Mouse (Mus musculus): ENCODE measurements around the gene Bicc1.
"Not testable (repeated sequence)": the region's sequence is repeated elsewhere in the genome, so short reads cannot be mapped to it uniquely, and the experiment has no call there.

Bicc1 gene

DNA sequence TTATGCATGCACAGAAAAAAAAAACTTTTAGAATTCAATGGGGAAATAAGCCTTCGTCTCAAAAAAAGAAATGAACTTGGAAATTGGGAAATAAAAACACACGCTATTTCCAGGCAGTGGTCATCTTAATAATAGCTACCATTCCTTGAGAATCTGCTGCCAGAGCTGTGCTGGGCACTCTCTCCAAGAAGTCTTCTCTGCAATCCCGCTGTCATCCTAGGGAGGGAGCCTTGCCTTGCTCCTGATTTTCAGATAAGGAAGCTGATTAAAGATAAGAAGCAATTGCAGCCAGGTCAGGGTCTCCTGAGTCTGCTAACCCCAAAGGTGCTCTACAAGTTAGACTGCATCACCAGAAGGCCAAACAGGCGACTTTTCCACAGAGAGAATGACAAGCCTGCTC lies 161.4 kb downstream of the Bicc1 start:
- DNase-seq (ENCODE audit: low read depth, low spot score): no peak

DNA sequence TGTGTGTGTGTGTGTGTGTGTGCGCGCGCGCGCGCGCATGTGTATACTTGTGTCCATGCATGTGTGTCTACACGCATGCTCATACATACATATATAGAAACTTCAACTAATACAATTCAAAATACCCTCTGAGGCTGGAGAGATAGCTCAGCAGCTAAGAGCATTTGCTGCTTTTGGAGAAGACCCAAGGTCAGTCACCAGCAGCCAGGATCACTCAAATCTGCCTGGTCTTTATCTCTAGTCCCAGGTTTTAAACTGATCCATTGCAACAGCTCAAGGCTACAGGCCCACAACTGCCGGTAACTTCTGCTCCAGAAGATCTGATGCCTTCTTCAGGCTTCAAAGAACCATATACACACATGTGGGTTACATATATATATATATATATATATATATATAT lies 163.4 kb downstream of the Bicc1 start:
- no peak for DNase-seq (ENCODE audit: low read depth, low spot score)

GRCm38 (mm10) chr10:70994135-70994497 lies 165.4 kb downstream of the Bicc1 start:
- no peak for DNase-seq (ENCODE audit: low read depth, low spot score)

- DNase-seq (ENCODE audit: low read depth, low spot score): no peak
Observed at GRCm38 (mm10) chr10:70993497-70994134, 165.9 kb downstream of the Bicc1 start.

GRCm38 (mm10) chr10:70987396-70987795 lies 172.1 kb downstream of the Bicc1 start:
- DNase-seq (ENCODE audit: low read depth, low spot score): no peak

GRCm38 (mm10) chr10:70983036-70983670 lies 176.3 kb downstream of the Bicc1 start:
- DNase-seq (ENCODE audit: low read depth, low spot score): no peak

DNA sequence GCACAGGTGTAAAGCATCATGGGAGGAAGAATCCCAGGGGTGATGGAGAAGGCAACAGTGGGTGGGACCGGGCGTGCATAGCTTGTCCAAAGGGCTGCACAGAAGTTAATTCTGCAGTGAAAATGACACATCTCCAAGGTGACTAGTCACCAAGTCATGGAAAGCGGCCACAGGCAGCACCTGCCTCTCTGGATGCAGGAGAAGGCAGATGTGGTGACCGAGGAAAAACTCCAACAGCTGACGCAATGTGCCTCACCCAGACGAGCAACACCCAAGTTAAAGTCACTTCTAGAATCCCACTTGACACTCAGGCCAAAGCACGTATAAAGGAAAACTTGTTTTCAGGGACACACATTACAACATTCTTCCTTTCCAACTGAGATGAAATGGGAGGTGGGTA lies 177.3 kb downstream of the Bicc1 start:
- no peak for DNase-seq (ENCODE audit: low read depth, low spot score)

DNA sequence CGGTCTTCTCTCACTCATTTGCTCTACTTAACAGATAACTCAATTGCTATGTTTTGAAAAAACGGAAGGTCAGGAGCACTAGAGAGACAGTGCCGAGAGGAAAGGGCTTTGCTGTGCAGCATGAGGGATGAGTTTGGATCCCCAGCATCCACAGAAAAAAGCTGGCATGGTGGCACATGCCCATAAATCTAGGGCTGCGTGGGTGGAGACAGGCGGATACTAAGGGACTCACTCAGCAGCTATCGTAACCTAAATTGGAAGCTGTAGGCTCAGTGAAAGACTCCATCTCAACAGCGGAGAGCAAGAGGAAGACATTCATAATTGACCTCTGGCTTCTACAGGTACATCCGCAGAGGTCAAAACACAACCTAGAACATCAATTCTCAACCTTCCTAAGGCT lies 179.8 kb downstream of the Bicc1 start:
- DNase-seq (ENCODE audit: low read depth, low spot score): no peak

DNA sequence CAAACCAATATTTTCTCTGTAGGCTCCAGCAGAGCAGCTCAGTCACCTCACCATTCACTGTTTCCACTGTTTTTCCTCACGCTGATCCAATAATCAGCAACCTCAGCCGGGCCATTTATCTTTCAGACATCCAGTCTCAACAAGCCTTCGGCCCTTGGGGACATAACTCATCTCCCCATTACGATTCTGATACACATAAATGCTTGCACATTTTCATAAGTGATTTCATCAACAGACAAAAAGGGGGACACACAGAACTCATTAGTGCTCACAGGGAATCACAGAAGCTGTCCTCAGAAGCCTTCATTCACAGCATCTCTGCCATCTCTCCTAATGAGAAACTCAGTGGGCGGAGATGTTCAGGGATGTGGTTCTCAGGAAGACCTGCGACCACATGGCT lies 182.4 kb downstream of the Bicc1 start:
- no peak for DNase-seq (ENCODE audit: low read depth, low spot score)

DNA sequence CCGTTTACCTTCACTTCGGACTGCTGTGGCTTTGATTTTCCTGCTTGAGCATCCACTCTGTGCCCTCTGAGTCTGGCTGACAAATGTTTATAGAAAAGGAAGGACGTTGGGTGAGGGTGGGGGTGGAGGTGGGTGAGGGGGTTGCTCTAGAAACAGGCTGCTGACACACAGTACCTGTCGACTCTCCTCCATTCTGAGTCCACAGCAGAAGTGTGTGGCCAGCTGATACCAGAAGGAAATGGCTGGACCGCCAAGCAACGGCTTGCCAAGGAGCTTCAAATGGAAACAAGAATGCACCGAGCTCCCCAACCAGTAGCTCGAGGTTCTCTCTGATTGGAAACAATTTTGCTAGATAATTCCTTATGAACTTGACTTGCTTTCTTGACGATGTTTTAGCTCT lies 182.9 kb downstream of the Bicc1 start:
- DNase-seq (ENCODE audit: low read depth, low spot score): no peak

DNA sequence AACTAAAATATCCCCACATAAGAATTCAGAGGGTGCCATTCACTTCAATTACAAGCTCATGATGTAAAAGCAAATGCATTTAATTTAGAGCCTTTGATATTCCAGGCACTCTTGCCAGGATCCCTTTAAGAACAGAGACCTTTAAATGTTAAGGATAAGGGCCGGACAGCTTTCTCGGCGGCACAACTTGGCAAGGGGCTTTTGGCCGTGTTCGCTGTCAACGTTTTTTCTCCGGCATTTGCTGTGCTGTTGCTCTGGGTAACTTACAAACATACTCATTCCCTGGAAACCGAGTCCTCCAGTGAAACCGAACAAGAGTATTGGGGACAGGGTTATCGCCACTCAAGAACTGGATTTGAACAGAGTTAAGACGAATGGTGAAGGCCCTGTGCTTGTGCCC lies 188.3 kb downstream of the Bicc1 start:
- DNase-seq (ENCODE audit: low read depth, low spot score): no peak

- DNase-seq (ENCODE audit: low read depth, low spot score): no peak
Observed at GRCm38 (mm10) chr10:70968848-70969683, 190.4 kb downstream of the Bicc1 start.

GRCm38 (mm10) chr10:70966642-70967345 lies 192.7 kb downstream of the Bicc1 start:
- DNase-seq (ENCODE audit: low read depth, low spot score): no peak

DNA sequence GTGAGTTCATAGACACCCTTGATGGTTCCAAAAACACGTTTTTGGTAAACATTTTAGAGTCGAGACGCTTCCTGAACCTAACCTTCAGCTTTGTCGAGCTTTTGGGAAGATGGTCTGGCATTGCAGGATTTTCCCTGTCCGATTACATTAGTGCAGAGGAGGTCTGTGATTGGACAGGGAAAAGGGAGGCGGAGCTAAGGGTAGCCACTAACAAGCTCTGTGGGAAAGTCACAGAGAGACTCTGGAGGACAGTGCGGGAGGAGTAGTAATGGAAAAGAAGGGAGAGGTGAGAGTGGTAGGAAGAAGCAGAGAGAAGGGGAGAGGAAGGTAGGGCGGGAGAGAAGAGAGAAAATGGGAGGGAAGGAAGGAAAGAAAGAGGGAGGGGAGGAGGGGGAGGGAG lies 194.8 kb downstream of the Bicc1 start:
- DNase-seq (ENCODE audit: low read depth, low spot score): no peak

- DNase-seq (ENCODE audit: low read depth, low spot score): peak; percentile 61
Observed at GRCm38 (mm10) chr10:70963599-70964193, 195.8 kb downstream of the Bicc1 start.

- no peak for DNase-seq (ENCODE audit: low read depth, low spot score)
Observed at GRCm38 (mm10) chr10:70961641-70962040, 197.9 kb downstream of the Bicc1 start.

DNA sequence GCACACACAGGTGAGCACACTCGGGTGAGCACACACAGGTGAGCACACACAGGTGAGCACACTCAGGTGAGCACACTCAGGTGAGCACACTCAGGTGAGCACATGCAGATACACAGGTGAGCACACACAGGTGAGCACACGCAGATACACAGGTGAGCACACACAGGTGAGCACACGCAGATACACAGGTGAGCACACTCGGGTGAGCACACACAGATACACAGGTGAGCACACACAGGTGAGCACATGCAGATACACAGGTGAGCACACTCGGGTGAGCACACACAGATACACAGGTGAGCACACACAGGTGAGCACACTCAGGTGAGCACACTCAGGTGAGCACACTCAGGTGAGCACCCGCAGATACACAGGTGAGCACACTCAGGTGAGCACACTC lies 199.1 kb downstream of the Bicc1 start:
- DNase-seq (ENCODE audit: low read depth, low spot score): not testable (repeated sequence)

GRCm38 (mm10) chr10:70952770-70953147 lies 206.7 kb downstream of the Bicc1 start:
- DNase-seq (ENCODE audit: low read depth, low spot score): no peak

- DNase-seq (ENCODE audit: low read depth, low spot score): peak; percentile 13
Observed at GRCm38 (mm10) chr10:70952056-70952769, 207.3 kb downstream of the Bicc1 start.

DNA sequence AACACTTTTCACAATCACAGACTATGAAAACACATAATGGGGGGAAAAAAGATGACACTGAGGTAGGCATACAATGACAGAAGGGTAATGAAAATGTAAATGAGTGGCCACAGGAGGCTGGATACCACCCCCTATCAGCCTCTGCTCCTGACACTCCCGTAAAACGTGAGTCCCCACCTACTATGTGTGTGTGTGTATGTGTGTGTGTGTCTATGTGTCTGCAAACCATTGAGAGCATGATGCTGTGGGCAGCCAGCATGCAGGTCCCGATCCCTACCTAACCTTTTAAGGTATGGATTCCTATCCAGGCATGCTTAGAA lies 209.4 kb downstream of the Bicc1 start:
- DNase-seq (ENCODE audit: low read depth, low spot score): no peak
